Mouse (Mus musculus) lung, postnatal 0 days (tissue): Measurements from ENCODE around the gene Elmo1. TPM values are rescaled to one million over a fixed set of nuclear protein-coding genes. Genes with fewer than 3 reads are reported as not detected.

ENCODE experiments used
- ATAC-seq: fragments of 200-750 bp; cut with Nextera tagmentation; 2 replicates; pipeline ENCODE4 v1.8.0; 2017; ENCODE audit warnings: moderate library complexity
- DNase-seq: peaks from one replicate; pipeline ENCODE4 v3.0.0-alpha.2; 2016; ENCODE audit warnings: low spot score
- H3K27ac ChIP-seq: fragments of 300-500 bp; sonication (generic); 2 replicates; pipeline ENCODE4 v1.5.1; 2014; ENCODE audit warnings: antibody characterized with exemption, mild to moderate bottlenecking, low read length, mixed read lengths
- H3K27me3 ChIP-seq: fragments of 300-500 bp; sonication (generic); replicated peaks from 2 replicates; pipeline ENCODE4 v1.6.1; 2014; ENCODE audit warnings: low read length, mixed read lengths; ENCODE audit not compliant: insufficient read depth
- H3K36me3 ChIP-seq: fragments of 300-500 bp; sonication (generic); 2 replicates; pipeline ENCODE4 v1.6.1; 2014; ENCODE audit warnings: low read length, mixed read lengths; ENCODE audit not compliant: insufficient read depth
- H3K4me1 ChIP-seq: fragments of 300-500 bp; sonication (generic); 2 replicates; pipeline ENCODE4 v1.6.1; 2014; ENCODE audit warnings: antibody characterized with exemption, low read depth, low read length, mixed read lengths; ENCODE audit not compliant: insufficient read depth
- H3K4me2 ChIP-seq: fragments of 300-500 bp; sonication (generic); replicated peaks from 2 replicates; pipeline ENCODE4 v1.6.1; 2014; ENCODE audit warnings: low read depth, mild to moderate bottlenecking, low read length, moderate library complexity, mixed read lengths
- H3K4me3 ChIP-seq: fragments of 300-500 bp; sonication (generic); 2 replicates; pipeline ENCODE4 v1.5.1; 2014; ENCODE audit warnings: low read depth, low read length
- H3K9ac ChIP-seq: fragments of 300-500 bp; sonication (generic); replicated peaks from 2 replicates; pipeline ENCODE4 v1.6.1; 2014; ENCODE audit warnings: low read depth, mild to moderate bottlenecking
- H3K9me3 ChIP-seq: fragments of 300-500 bp; sonication (generic); 2 replicates; pipeline ENCODE4 v1.6.1; 2016; ENCODE audit warnings: low read length, mixed read lengths
- CTCF ChIP-seq: IDR thresholded peaks from 2 replicates; pipeline ENCODE4 v1.5.1; 2016; ENCODE audit warnings: antibody characterized with exemption, mild to moderate bottlenecking
- EP300 ChIP-seq: IDR thresholded peaks from 2 replicates; pipeline ENCODE4 v1.6.1; 2016; ENCODE audit warnings: antibody characterized with exemption, mild to moderate bottlenecking, control low read depth
- WGBS: fragments of 180-500 bp; shearing (Covaris S2); extraction: QIAGEN DNeasy Blood & Tissue Kit; methylation state at CpG from one replicate; pipeline ENCODE4 v1.1.7; 2014; 5-methylcytosine and 5-hydroxymethylcytosine counted together
- polyA plus RNA-seq: library from polyadenylated mRNA; unstranded; fragments of >200 nt; fragmentation: Nextera tagmentation; extraction: Ambion mirVana; gene quantifications from 2 replicates; pipeline ENCODE4 v1.2.1, GENCODE M21; 2015

The Elmo1 gene
- polyA plus RNA-seq, 1 experiment from 2014 or later: 20.8 TPM

DNA sequence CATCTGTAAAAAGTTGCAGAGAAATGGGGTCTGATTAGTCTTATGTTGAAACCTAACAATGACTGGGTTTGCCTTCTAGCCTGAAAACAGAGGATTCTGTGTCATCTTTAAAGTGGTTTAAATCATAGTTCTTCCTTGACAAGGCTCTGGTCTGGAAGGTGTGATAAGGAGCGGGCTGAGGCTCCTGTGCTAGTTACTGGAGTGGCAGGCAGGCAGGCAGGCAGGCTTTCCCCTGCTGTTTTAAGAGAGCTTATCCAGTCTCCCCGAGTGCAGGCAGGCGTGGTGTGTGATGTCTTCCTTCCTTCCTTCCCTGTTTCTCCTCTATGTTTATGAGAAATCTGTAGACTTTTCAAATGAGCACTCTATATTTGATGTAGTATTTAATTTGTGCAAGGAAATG, 48.1 kb downstream of the Elmo1 start:
- Histone ChIP-seq H3K4me1 (peaks cover 24% of the 10 kb centered on the region), H3K27ac (peak overlapping the region; percentile 9; the same call in 1 of the 2 replicates), H3K4me3 (no peak overlapping the region), H3K4me2 (no peak overlapping the region), H3K9ac (no peak overlapping the region), H3K27me3 (no peaks in the 10 kb centered on the region), H3K9me3 (no peaks in the 10 kb centered on the region), H3K36me3 (no peaks in the 10 kb centered on the region)
- DNase-seq (no peak), ATAC-seq (no peak)
- WGBS: 29% methylated on average over 3 of the region's 3 CpGs
- no peak for TF ChIP-seq CTCF

- Histone ChIP-seq H3K4me3 (no peak overlapping the region), H3K9me3 (no peaks in the 10 kb centered on the region), H3K4me1 (peaks cover 18% of the 10 kb centered on the region), H3K4me2 (no peak overlapping the region), H3K9ac (no peak overlapping the region), H3K27ac (peak overlapping the region; percentile 34; the same call in 1 of the 2 replicates), H3K36me3 (no peaks in the 10 kb centered on the region), H3K27me3 (no peaks in the 10 kb centered on the region)
- TF ChIP-seq EP300 (no peak), CTCF (no peak)
- DNase-seq: no peak
- ATAC-seq: no peak
- 46% methylated on average over 6 of the region's 6 CpGs for WGBS
These were observed 48.7 kb downstream of the Elmo1 start for GRCm38 (mm10) chr13:20139060-20139459.

GRCm38 (mm10) chr13:20139825-20140665, 49.6 kb downstream of the Elmo1 start:
- Histone ChIP-seq H3K4me3 (no peak overlapping the region), H3K4me2 (no peak overlapping the region), H3K36me3 (no peaks in the 10 kb centered on the region), H3K9me3 (no peaks in the 10 kb centered on the region), H3K27me3 (no peaks in the 10 kb centered on the region), H3K4me1 (peaks cover 13% of the 10 kb centered on the region), H3K9ac (no peak overlapping the region), H3K27ac (no peak overlapping the region)
- TF ChIP-seq EP300 (no peak), CTCF (no peak)
- WGBS: 69% methylated on average over 4 of the region's 4 CpGs
- ATAC-seq (no peak), DNase-seq (peak; percentile 50)

- H3K27ac ChIP-seq: no peak overlapping the region
- H3K9me3 ChIP-seq: no peaks in the 10 kb centered on the region
- no peaks in the 10 kb centered on the region for H3K36me3 ChIP-seq
- no peak overlapping the region for H3K9ac ChIP-seq
- no peak for DNase-seq
- WGBS: 39% methylated on average over 1 of the region's 1 CpGs
- ATAC-seq: no peak
- H3K4me2 ChIP-seq: no peak overlapping the region
- no peaks in the 10 kb centered on the region for H3K27me3 ChIP-seq
- no peak overlapping the region for H3K4me3 ChIP-seq
- TF ChIP-seq CTCF: no peak
- no peak for TF ChIP-seq EP300
- H3K4me1 ChIP-seq: peaks cover 19% of the 10 kb centered on the region
These were observed 52.2 kb downstream of the Elmo1 start for GRCm38 (mm10) chr13:20142637-20143036.

- Histone ChIP-seq H3K4me3 (no peak overlapping the region), H3K9ac (no peak overlapping the region), H3K27me3 (no peaks in the 10 kb centered on the region), H3K9me3 (no peaks in the 10 kb centered on the region), H3K36me3 (no peaks in the 10 kb centered on the region), H3K27ac (no peak overlapping the region; the same call in 1 of the 2 replicates), H3K4me2 (no peak overlapping the region), H3K4me1 (peaks cover 9% of the 10 kb centered on the region; the same call in 1 of the 2 replicates)
- DNase-seq (no peak), ATAC-seq (no peak)
- WGBS: 89% methylated on average over 4 of the region's 4 CpGs
- TF ChIP-seq EP300 (no peak), CTCF (no peak)
These were observed 56.5 kb downstream of the Elmo1 start for GRCm38 (mm10) chr13:20146848-20147247.

DNA sequence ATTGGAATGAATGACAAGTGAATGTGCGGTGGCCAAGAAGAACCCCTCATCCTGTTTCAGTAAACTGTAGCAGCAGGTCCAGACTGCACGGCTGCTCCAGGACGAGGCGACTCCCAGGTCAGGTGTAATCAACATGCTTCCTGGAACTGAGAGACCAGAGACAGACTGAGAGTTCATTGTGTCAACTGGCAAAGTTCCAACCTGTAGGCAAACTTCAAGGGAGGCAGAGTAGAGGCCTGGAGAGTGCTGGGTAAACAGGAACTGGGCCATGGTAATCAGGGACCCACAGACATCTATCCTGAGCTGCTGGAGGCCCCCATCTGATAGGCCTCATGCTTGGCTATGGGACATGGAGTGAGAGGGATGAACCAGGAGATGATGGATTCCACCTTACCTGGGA, 57.3 kb downstream of the Elmo1 start:
- no peak overlapping the region for H3K4me2 ChIP-seq
- 27% methylated on average over 4 of the region's 4 CpGs for WGBS
- no peak overlapping the region for H3K9ac ChIP-seq
- peaks cover 9% of the 10 kb centered on the region; the same call in 1 of the 2 replicates for H3K4me1 ChIP-seq
- H3K27me3 ChIP-seq: no peaks in the 10 kb centered on the region
- peak; percentile 82 for DNase-seq
- H3K27ac ChIP-seq: no peak overlapping the region; the same call in 1 of the 2 replicates
- peak; percentile 88 for ATAC-seq
- H3K36me3 ChIP-seq: no peaks in the 10 kb centered on the region
- no peaks in the 10 kb centered on the region for H3K9me3 ChIP-seq
- TF ChIP-seq CTCF (no peak), EP300 (peak; percentile 85)
- H3K4me3 ChIP-seq: no peak overlapping the region
